Mouse (Mus musculus): Measurements from ENCODE around the gene Fkbp8.

The Fkbp8 gene

GRCm38 (mm10) chr8:70528182-70528797 lies 766 bp downstream of the Fkbp8 start:
- DNase-seq (ENCODE audit: low spot score in 2 of 2) = no peak

- no peak for DNase-seq (ENCODE audit: low spot score in 2 of 2)
Measured at GRCm38 (mm10) chr8:70529299-70529698, 1.8 kb downstream of the Fkbp8 start.

GRCm38 (mm10) chr8:70529741-70530161 lies 2.2 kb downstream of the Fkbp8 start:
- DNase-seq (ENCODE audit: low spot score in 2 of 2) = no peak

- no peak for DNase-seq (ENCODE audit: low spot score in 2 of 2)
Measured at GRCm38 (mm10) chr8:70530314-70530713, 2.8 kb downstream of the Fkbp8 start.

- no peak for DNase-seq (ENCODE audit: low spot score in 2 of 2)
Measured at GRCm38 (mm10) chr8:70534281-70534680, 6.8 kb downstream of the Fkbp8 start.

- DNase-seq (ENCODE audit: low spot score in 2 of 2) = no peak
Measured at GRCm38 (mm10) chr8:70535221-70535620, 7.7 kb downstream of the Fkbp8 start.

- DNase-seq (ENCODE audit: low spot score in 2 of 2) = no peak
Measured at GRCm38 (mm10) chr8:70535701-70536100, 8.2 kb downstream of the Fkbp8 start.

- DNase-seq (ENCODE audit: low spot score in 2 of 2) = peak; percentile 80 to 86
Measured at GRCm38 (mm10) chr8:70538024-70538579, 10.6 kb downstream of the Fkbp8 start.

- DNase-seq (ENCODE audit: low spot score in 2 of 2) = peak; percentile 96 to 98
Measured at GRCm38 (mm10) chr8:70538633-70539076, 11.1 kb downstream of the Fkbp8 start.

GRCm38 (mm10) chr8:70539077-70539813 lies 11.7 kb downstream of the Fkbp8 start, which contains the start of gene Ell:
TSS of gene Ell (plus strand) at chr8:70539457.
- DNase-seq (ENCODE audit: low spot score in 2 of 2) = peak; percentile 99 to 100

GRCm38 (mm10) chr8:70540013-70540506 lies 12.5 kb downstream of the Fkbp8 start:
- DNase-seq (ENCODE audit: low spot score in 2 of 2) = peak in 1 of 2 experiments; percentile 59

- peak in 1 of 2 experiments; percentile 31 for DNase-seq (ENCODE audit: low spot score in 2 of 2)
Measured at GRCm38 (mm10) chr8:70540507-70541071, 13.1 kb downstream of the Fkbp8 start.

- no peak for DNase-seq (ENCODE audit: low spot score in 2 of 2)
Measured at GRCm38 (mm10) chr8:70541081-70541480, 13.6 kb downstream of the Fkbp8 start.

- peak; percentile 56 to 65 for DNase-seq (ENCODE audit: low spot score in 2 of 2)
Measured at GRCm38 (mm10) chr8:70544200-70544687, 16.7 kb downstream of the Fkbp8 start.

GRCm38 (mm10) chr8:70546412-70546811 lies 18.9 kb downstream of the Fkbp8 start:
- no peak for DNase-seq (ENCODE audit: low spot score in 2 of 2)

- DNase-seq (ENCODE audit: low spot score in 2 of 2) = no peak
Measured at GRCm38 (mm10) chr8:70547762-70548161, 20.2 kb downstream of the Fkbp8 start.

- no peak for DNase-seq (ENCODE audit: low spot score in 2 of 2)
Measured at GRCm38 (mm10) chr8:70549412-70550184, 22.1 kb downstream of the Fkbp8 start.

GRCm38 (mm10) chr8:70551558-70552161 lies 24.1 kb downstream of the Fkbp8 start:
- DNase-seq (ENCODE audit: low spot score in 2 of 2) = peak; percentile 53 to 60

- DNase-seq (ENCODE audit: low spot score in 2 of 2) = peak in 1 of 2 experiments; percentile 54
Measured at GRCm38 (mm10) chr8:70552836-70553235, 25.3 kb downstream of the Fkbp8 start.

GRCm38 (mm10) chr8:70553740-70554139 lies 26.2 kb downstream of the Fkbp8 start:
- peak; percentile 72 to 78 for DNase-seq (ENCODE audit: low spot score in 2 of 2)
